Mouse (Mus musculus) layer of hippocampus, adult 11-12 months (tissue): ENCODE data around the gene Nr4a3.

Source experiments
- DNase-seq: peaks from one replicate; pipeline ENCODE4 v3.0.0; 2022; ENCODE audit warnings: low spot score

Gene Nr4a3

DNA sequence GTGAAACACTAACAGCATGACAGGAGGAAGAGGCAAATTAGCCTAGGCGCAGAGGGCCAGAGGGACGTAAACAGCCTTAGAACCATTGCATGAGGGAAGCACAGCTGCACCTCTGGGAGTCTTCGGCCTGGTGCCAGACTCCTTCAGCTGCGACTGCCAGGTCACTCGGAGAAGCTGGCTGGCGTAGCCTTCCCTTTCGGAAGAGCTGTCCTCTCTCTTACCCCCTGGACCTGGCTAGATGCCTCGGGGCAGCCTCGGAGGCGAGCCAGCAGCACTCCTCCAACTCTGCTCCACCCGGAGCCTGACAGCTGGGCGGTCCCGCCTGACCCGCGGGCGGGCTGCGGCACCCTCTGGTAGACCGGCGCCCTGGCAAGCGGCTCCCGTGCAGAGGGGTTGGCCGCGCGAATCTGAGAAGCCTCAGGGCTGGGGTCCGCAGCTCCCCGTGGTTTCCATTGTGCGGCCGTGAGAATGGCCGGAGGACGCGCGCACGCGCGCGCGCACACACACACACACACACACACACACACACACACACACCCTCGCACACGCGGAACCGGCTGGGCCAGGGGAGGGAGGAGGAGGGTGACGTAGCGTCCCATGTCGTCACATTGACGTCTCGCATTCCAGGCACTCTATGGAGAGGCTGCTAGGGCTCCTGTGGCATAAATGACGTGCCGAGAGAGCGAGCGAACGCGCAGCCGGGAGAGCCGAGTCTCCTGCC is at the start of gene Nr4a3:
Gene Nr4a3, plus strand, starts transcription at position 663 of the 721 bp plus-strand sequence.
- DNase-seq = peak; percentile 88

- DNase-seq = no peak
These were observed 42.0 kb upstream of the Nr4a3 start for GRCm38 (mm10) chr4:48002969-48003368.

- DNase-seq = peak; percentile 86
These were observed 41.5 kb upstream of the Nr4a3 start for GRCm38 (mm10) chr4:48003456-48003855.

DNA sequence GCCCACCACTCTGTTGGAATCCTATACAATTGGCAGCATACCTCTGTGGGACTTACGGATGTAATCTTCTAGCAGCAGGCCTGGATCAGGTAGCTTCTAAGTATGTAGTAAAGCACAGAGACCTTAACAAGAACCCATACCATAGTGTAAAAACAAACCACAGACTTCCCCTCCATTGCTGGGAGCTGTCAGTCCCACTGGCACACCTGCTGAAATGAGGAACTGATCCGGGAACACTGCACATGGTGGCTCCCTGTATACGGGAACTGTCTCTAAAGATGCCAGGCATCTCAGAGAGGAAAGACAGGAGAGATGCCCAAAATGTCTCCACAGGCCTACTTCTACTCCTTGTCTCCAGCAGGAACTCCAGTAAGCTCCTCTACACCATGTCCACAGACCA is 38.6 kb upstream of the Nr4a3 start:
- no peak for DNase-seq

- no peak for DNase-seq
These were observed 32.7 kb upstream of the Nr4a3 start for GRCm38 (mm10) chr4:48012209-48012608.

GRCm38 (mm10) chr4:48022966-48023365 is 22.0 kb upstream of the Nr4a3 start:
- no peak for DNase-seq

- no peak for DNase-seq
These were observed 15.3 kb upstream of the Nr4a3 start for GRCm38 (mm10) chr4:48029652-48030051.

- DNase-seq = no peak
These were observed 10.7 kb upstream of the Nr4a3 start for GRCm38 (mm10) chr4:48034287-48034686.

DNA sequence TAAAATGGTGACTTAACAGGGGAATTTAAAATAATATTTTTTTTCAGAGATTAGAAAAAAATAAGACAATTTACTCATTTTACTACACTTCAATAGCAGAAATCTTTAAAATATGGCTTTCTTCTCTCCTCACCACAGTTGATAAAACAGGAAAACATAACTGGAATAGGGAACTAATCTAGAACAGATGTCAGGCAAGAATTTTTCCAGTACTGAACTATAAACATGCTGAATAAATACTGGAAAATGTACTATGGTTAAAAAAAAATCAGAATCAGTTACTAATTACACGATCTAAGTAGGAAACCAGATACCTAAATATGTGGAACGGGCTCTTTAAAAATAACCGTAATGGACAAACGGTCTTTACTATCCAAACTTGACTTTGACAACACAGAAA is 7.3 kb upstream of the Nr4a3 start:
- DNase-seq = no peak

- no peak for DNase-seq
These were observed 6.1 kb upstream of the Nr4a3 start for GRCm38 (mm10) chr4:48038847-48039246.

GRCm38 (mm10) chr4:48039736-48040135 is 5.2 kb upstream of the Nr4a3 start:
- DNase-seq = no peak

DNA sequence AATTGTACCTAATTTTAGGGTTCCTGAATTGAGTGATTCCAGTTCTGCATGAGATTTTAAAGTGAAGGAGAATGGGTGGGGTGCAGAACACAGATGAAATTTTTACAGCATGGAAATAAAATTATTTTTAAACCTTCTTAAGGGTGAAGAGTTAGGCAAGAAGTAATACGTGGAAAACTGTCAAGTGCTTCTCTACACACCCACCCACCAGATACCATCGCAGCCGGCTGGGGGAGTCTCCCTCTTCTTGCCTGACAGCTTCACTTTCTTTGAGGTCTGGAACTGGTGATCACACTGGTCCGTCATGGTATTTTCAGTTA is 2.5 kb upstream of the Nr4a3 start:
- no peak for DNase-seq

DNA sequence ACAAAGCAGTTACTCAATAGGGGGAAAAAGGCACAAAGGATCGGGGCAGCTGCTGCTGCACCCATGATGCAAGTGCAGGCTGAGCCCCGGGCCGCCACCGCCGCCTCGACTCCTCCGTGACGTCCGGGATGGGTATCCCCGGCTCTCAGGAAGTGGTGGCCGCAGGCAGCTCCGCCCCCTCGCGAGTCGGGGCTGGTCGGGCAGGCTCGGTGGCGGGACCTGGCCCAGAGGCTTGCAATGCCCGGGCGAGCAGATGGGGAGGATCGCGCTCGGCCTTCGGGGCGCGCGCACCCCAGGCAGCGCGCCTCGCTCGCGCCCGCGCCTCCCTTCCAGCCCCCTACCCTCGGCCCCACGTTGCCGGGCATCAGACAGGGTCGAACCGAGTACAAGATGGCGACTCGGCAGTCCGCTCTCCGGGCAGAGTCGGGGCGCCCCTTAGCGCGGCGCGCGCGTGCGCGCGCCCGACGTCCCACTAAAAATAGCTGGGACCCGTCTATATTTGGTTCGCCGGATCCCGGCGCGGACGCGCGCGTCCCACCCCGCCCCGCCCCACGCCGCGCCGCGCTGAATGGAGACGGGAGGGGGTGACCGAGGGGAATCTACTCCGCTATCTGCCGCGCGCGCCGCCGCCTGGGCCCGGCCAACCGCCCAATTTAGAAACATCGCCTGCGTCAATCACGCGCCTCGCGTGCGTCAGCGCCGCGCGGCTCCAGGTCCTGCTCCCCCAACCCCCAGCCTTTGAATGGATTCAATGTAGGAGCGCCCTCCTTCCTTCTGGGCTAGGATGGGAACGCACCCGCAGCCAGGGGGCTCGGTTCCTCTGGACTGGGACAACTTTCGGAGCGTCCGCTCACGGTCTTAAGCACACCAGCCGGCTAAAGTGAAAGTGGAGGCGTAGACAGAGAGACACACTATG is 1.9 kb upstream of the Nr4a3 start:
- peak; percentile 97 for DNase-seq

DNA sequence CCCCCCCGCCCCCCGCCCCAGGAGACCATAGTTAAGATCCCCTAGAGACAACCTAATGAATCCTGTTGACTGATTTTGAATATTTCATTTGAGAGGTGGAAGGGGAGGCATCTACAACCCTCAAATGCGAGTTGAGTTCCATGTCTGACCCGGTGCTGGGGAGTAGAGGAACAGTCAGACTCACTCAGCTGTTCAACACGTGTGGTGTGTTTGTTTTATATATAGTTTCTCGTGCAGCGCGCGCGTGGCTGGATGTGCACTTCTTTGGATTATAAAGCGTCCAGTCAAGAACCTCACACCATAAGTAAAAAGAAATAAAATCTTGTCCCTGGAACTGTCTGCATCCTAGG is 837 bp upstream of the Nr4a3 start:
- DNase-seq = no peak

- no peak for DNase-seq
These were observed 348 bp downstream of the Nr4a3 start for GRCm38 (mm10) chr4:48045281-48045720.

- DNase-seq = peak; percentile 37
These were observed 938 bp downstream of the Nr4a3 start for GRCm38 (mm10) chr4:48045721-48046460.

DNA sequence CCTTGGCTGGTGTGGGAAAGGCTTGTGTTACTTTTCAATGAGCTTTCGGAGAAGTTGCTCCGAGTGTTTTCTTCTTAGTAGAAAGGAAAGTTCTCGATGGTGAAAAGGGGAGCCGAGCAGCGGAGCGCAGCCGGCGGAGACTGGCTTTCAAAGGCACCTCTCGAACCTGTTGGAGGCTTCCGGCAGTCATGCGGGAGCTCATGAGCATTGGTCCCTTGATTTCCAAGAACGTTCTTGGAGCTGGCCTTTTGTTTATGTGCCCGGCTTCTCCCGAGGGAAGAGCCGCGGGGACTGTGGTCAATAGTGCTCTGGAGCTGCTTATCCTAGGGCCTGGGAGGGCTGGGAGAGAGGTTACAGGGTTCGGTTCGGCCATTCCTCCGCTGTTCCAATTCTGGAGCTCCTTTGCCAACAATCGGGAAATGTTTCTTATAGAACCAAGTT is 1.5 kb downstream of the Nr4a3 start:
- no peak for DNase-seq

DNA sequence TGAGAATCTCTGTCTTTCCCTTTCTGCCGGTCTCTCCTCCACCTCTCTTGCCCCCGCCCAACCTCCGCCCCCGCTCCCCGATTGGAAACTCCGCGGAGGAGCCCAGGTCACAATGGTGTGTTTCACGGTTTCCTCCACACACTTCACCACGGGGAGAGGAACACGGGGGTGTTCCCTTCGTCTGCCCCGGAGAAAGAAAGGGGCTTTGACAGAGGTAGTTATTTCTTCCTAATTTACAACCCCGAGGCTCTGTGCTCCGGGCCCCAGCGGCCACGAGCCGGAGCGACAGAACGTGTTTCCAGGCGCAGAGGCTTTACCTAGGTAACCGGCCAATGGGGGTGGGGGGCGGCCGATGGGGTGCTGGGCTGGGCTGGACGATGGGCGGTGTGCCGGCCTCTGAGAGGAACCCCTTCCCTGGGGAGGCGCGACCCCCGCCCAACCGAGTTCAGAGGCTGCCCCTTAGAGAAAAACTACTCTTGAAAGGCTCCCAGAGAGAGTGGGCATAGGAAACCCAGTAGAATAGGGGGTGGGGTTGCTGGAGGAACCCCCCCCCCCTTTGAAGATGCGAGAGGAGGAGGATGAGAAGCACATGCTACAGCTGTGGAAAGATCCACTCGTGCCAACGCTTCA is 2.3 kb downstream of the Nr4a3 start:
- DNase-seq = no peak

DNA sequence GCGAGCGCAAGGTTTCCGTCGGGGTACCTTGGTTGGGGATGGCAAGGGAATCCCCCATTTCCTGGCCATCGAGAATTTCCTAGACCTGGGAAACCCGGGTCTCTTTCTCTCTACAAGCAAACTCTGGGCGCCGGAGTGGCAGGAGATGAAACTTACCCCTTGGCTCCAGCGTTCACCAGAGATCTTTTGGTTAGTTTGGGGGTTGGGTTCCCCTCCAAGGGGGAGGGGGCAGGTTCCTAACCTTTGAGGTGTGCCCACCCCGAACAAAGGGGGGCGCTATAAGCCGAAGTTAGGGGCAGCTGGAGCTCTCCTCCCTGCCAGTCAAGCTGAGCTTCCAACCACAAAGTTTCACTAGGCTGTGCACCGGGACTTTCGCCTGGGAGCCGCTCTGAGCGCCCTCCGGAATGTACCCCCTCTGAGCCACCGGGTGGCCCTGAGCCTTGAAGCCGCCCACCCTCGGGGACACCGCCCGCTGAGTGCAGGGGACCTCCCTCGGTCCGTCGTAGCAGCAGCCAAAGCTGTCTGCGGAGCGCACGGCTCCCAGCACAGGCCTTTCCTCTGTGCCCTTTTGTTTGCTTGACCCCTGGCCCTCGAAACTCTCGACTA is 2.9 kb downstream of the Nr4a3 start:
- peak; percentile 59 for DNase-seq

DNA sequence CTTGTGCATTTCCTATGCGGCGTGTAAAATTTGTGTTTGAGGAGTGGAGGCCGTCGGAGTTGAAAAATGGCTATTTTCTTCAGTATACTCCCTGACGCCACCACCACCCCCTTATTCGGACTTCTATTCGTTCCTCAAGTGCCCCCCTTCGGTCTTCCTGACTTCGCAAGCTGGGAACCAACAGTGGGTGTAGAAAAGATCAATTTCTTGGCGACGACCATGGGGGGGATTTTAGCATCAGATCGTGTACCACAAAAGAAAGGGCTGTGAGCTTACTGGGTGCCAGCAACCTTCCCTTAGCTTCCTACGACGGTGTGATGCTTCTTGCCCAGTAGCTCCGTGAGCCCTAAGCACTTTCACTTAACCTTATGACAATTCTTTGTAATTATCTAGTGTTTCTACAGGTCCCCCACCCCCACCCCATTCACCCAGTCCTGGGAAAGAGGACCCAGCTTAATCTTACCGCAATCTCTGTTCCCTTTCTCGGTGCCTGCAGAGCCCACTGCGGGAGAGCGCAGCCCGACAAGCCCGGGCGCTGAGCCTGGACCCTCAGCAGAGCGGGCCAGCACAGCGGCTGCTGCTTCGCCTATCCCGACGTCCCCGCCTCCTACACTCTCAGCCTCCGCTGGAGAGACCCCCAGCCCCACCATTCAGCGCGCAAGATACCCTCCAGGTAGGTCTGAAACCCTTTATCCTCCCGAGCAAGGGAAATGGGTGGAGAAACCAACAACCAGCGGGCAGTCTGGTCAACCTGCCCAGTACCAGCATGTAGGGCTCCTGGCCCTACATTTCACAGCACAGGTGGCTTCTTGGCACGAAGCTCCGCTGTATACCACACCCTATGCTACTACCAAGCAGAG is 3.7 kb downstream of the Nr4a3 start:
- no peak for DNase-seq

DNA sequence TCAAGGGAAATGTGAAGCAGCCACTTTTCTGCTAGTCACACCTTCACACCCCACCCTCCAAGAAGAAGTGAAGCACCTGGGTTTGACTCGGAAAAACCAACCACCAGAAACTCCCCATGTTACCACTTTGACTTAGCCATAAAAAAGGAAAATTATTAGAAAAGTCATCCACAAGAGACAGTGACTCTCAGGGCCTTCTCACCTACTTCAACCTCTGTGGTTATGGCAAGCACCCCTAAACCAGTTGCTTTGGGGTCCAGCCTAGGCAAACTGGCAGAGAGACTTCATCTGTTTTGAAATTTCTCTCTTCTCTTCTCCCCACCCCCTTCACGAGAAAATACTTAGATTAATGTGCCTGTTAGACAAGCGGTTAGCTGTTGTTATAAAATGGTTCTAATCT is 5.1 kb downstream of the Nr4a3 start:
- no peak for DNase-seq
